ENCODE assay signal across 9 mouse cellular contexts in genomic region chr7:142034198-142034597, GRCm38 (mm10). TPM values are rescaled to one million over a fixed set of nuclear protein-coding genes. Genes with fewer than 3 reads are reported as not detected.
DNase-seq lines count a peak whose midpoint lies in the region; ATAC-seq and TF ChIP-seq lines count a peak whose summit lies in the region.
"Had no signal": no experiment of that assay in that cellular context is flagged by ENCODE, and none has a peak within 500 bp of the region (broad histone marks: within the 10 kb centered on the region; RNA-seq: fewer than 3 reads in every experiment).

No protein-coding gene starts in this region.

- no peaks in the 10 kb centered on the region for H3K9me3 ChIP-seq in kidney, embryonic 14.5 days (ENCODE audit: control insufficient read depth, low read length)
- no peaks in the 10 kb centered on the region for H3K9me3 ChIP-seq in intestine, embryonic 16.5 days (ENCODE audit: control insufficient read depth, low read length)

- H3K4me1 ChIP-seq in kidney, adult 2 months (ENCODE audit: control insufficient read depth, insufficient read depth, low read length) = peaks cover 19% of the 10 kb centered on the region
- H3K4me1 ChIP-seq in kidney, embryonic 14.5 days (ENCODE audit: control insufficient read depth, insufficient read depth, low read length) = no peaks in the 10 kb centered on the region
- H3K4me1 ChIP-seq in intestine, embryonic 16.5 days (ENCODE audit: control insufficient read depth, insufficient read depth, low read length) = peaks cover 34% of the 10 kb centered on the region

- H3K9ac ChIP-seq in kidney, embryonic 14.5 days (ENCODE audit: low read depth, low read length) = no peak overlapping the region
- H3K9ac ChIP-seq in intestine, embryonic 16.5 days (ENCODE audit: low read depth, low read length) = no peak overlapping the region

- TF ChIP-seq POLR2A in kidney, adult 2 months (IDR thresholded peaks at IDR 0.05; ENCODE audit: low read depth, low read length) = no peak

- no peak for ATAC-seq in kidney, embryonic 14.5 days (ENCODE audit: low FRiP score, low TSS enrichment)
- peak; percentile 61 for ATAC-seq in intestine, embryonic 16.5 days
- ATAC-seq in megakaryocyte-erythroid progenitor cell, adult 5-6 weeks (replicated peaks; ENCODE audit: low FRiP score, low TSS enrichment, poor library complexity, severe bottlenecking) = 0 out of 2 replicates have a peak, but pooled peaks have one; percentile 23
- ATAC-seq: midbrain, embryonic 16.5 days had no signal

- H3K4me2 ChIP-seq in kidney, embryonic 14.5 days (replicated peaks; ENCODE audit: low read depth, low read length) = no peak overlapping the region
- no peak overlapping the region for H3K4me2 ChIP-seq in intestine, embryonic 16.5 days (ENCODE audit: low read depth, low read length)

- H3K27ac ChIP-seq in kidney, adult 2 months (ENCODE audit: insufficient read depth, low read depth, low read length) = peak overlapping the region; percentile 66
- H3K27ac ChIP-seq in kidney, embryonic 14.5 days (ENCODE audit: low read depth, low read length) = no peak overlapping the region
- H3K27ac ChIP-seq in intestine, embryonic 16.5 days (ENCODE audit: low read length) = no peak overlapping the region

- DNase-seq in kidney, adult 2 months = peak; percentile 81
- peak; percentile 89 for DNase-seq in gastrocnemius, adult 18-20 months (ENCODE audit: low spot score)
- no peak for DNase-seq in spleen, postnatal 4 days (ENCODE audit: low spot score in 2 of 2)
- no peak for DNase-seq in layer of hippocampus, adult 18-20 months (ENCODE audit: low spot score in 2 of 2)
- DNase-seq in liver = no peak

- TF ChIP-seq CTCF in kidney, adult 2 months (conservative IDR thresholded peaks at IDR 0.05; ENCODE audit: insufficient read depth, insufficient read length, low read depth, low read length) = no peak

- WGBS in kidney, adult 2 months = 55% methylated on average over 2 of the region's 2 CpGs
- WGBS in kidney, embryonic 14.5 days = 80% methylated on average over 2 of the region's 2 CpGs
- 66% methylated on average over 2 of the region's 2 CpGs for WGBS in intestine, embryonic 16.5 days

- H3K36me3 ChIP-seq in kidney, adult 2 months (ENCODE audit: control insufficient read depth, insufficient read depth, low read length) = no peaks in the 10 kb centered on the region
- no peaks in the 10 kb centered on the region for H3K36me3 ChIP-seq in kidney, embryonic 14.5 days (ENCODE audit: control insufficient read depth, insufficient read depth, low read length)
- H3K36me3 ChIP-seq in intestine, embryonic 16.5 days (ENCODE audit: control insufficient read depth, insufficient read depth, low read length) = no peaks in the 10 kb centered on the region

- no peak overlapping the region for H3K4me3 ChIP-seq in kidney, adult 2 months (ENCODE audit: insufficient read depth, low read depth, low read length)
- H3K4me3 ChIP-seq in kidney, embryonic 14.5 days (ENCODE audit: low read length) = no peak overlapping the region
- no peak overlapping the region for H3K4me3 ChIP-seq in intestine, embryonic 16.5 days (ENCODE audit: low read length)

- H3K27me3 ChIP-seq in kidney, adult 2 months (replicated peaks; ENCODE audit: control insufficient read depth, insufficient read depth, low read length) = no peaks in the 10 kb centered on the region
- H3K27me3 ChIP-seq in kidney, embryonic 14.5 days (ENCODE audit: control insufficient read depth, insufficient read depth, low read length) = no peaks in the 10 kb centered on the region
- no peaks in the 10 kb centered on the region for H3K27me3 ChIP-seq in intestine, embryonic 16.5 days (replicated peaks; ENCODE audit: control insufficient read depth, insufficient read depth, low read length)

RNA-seq across cellular contexts. Expression of gene Mob2, which starts 26.7 kb away (rescaled TPM):
- 44.0 and 45.3 TPM in 2 replicates for polyA plus RNA-seq in kidney, adult 2 months (2012; rRNA removed)
- 63.8 and 65.8 TPM in 2 replicates for polyA plus RNA-seq in kidney, embryonic 14.5 days (2014; fragmentation: Nextera tagmentation; extraction: Ambion mirVana)
- total RNA-seq in gastrocnemius, adult 18-20 months (2021) = 10 to 100 TPM; 49.6 to 51.8 TPM
- 57.8 and 64.4 TPM in 2 replicates for polyA plus RNA-seq in intestine, embryonic 16.5 days (2015; fragmentation: Nextera tagmentation; extraction: Ambion mirVana)
- total RNA-seq in megakaryocyte-erythroid progenitor cell, adult 5-6 weeks (2014; fragmentation: Nextera tagmentation) = 39.5 and 41.5 TPM in 2 replicates
- total RNA-seq in megakaryocyte-erythroid progenitor cell, adult 5-6 weeks (2017) = 36.2 and 37.3 TPM in 2 replicates
- 10 to 100 TPM; 29.0 to 32.0 TPM for total RNA-seq in layer of hippocampus, adult 18-20 months (2021)

Comparison
In these comparisons a context has a peak if more than half of its experiments do, and no peak if none do; other contexts are left out.
1. DNase-seq: peak in kidney, adult 2 months (single experiment) and gastrocnemius, adult 18-20 months (single experiment); none in spleen, postnatal 4 days (0 of 2), layer of hippocampus, adult 18-20 months (0 of 2) and liver (single experiment).